Mouse (Mus musculus) lung, embryonic 14.5 days (tissue): Measurements from ENCODE around the gene Itsn1. TPM values are rescaled to one million over a fixed set of nuclear protein-coding genes. Genes with fewer than 3 reads are reported as not detected.

Experiments used
- ATAC-seq: fragments of 200-750 bp; cut with Nextera tagmentation; 2 replicates; pipeline ENCODE4 v1.8.0; 2017; ENCODE audit warnings: mild to moderate bottlenecking, moderate TSS enrichment, moderate library complexity; ENCODE audit not compliant: insufficient read depth
- DNase-seq: peaks from one replicate; pipeline ENCODE4 v3.0.0-alpha.2; 2015
- H3K27ac ChIP-seq: fragments of 300-500 bp; sonication (generic); 2 replicates; pipeline ENCODE4 v1.5.1; 2014; ENCODE audit warnings: low read depth, mild to moderate bottlenecking, moderate library complexity
- H3K27me3 ChIP-seq: fragments of 300-500 bp; sonication (generic); 2 replicates; pipeline ENCODE4 v1.6.1; 2014; ENCODE audit warnings: low read length, control low read depth; ENCODE audit not compliant: insufficient read depth
- H3K36me3 ChIP-seq: fragments of 300-500 bp; sonication (generic); 2 replicates; pipeline ENCODE4 v1.6.1; 2014; ENCODE audit warnings: control low read depth; ENCODE audit not compliant: insufficient read depth
- H3K4me1 ChIP-seq: fragments of 300-500 bp; sonication (generic); 2 replicates; pipeline ENCODE4 v1.6.1; 2014; ENCODE audit warnings: antibody characterized with exemption, control low read depth; ENCODE audit not compliant: insufficient read depth
- H3K4me2 ChIP-seq: fragments of 300-500 bp; sonication (generic); 2 replicates; pipeline ENCODE4 v1.6.1; 2014; ENCODE audit warnings: mild to moderate bottlenecking
- H3K4me3 ChIP-seq: fragments of 300-500 bp; sonication (generic); 2 replicates; pipeline ENCODE4 v1.5.1; 2014; ENCODE audit warnings: low read depth, low read length
- H3K9ac ChIP-seq: fragments of 300-500 bp; sonication (generic); 2 replicates; pipeline ENCODE4 v1.6.1; 2014
- H3K9me3 ChIP-seq: fragments of 300-500 bp; sonication (generic); 2 replicates; pipeline ENCODE4 v1.6.1; 2016; ENCODE audit warnings: low read depth, low read length, control low read depth
- CTCF ChIP-seq: IDR thresholded peaks from 2 replicates; pipeline ENCODE4 v1.5.1; 2016; ENCODE audit warnings: antibody characterized with exemption, low read depth
- WGBS: fragments of 180-500 bp; shearing (Covaris S2); extraction: QIAGEN DNeasy Blood & Tissue Kit; methylation state at CpG from one replicate; pipeline ENCODE4 v1.1.7; 2014; 5-methylcytosine and 5-hydroxymethylcytosine counted together
- polyA plus RNA-seq: library from polyadenylated mRNA; unstranded; fragments of >200 nt; fragmentation: Nextera tagmentation; extraction: Ambion mirVana; gene quantifications from 2 replicates; pipeline ENCODE4 v1.2.1, GENCODE M21; 2014

Itsn1 gene
- polyA plus RNA-seq, 1 experiment from 2014 or later, result 25.4 TPM

- H3K4me2 ChIP-seq, result no peak overlapping the region
- H3K4me1 ChIP-seq, result no peaks in the 10 kb centered on the region
- no peaks in the 10 kb centered on the region for H3K9me3 ChIP-seq
- no peak for TF ChIP-seq CTCF
- peaks cover 73% of the 10 kb centered on the region for H3K36me3 ChIP-seq
- WGBS, result 65% methylated on average over 10 of the region's 10 CpGs
- no peak overlapping the region for H3K9ac ChIP-seq
- no peak overlapping the region for H3K27ac ChIP-seq
- ATAC-seq, result no peak
- H3K4me3 ChIP-seq, result no peak overlapping the region
- H3K27me3 ChIP-seq, result no peaks in the 10 kb centered on the region
- DNase-seq, result no peak
Measured at GRCm38 (mm10) chr16:91852753-91853152, 123.7 kb downstream of the Itsn1 start.

- no peak overlapping the region for H3K4me3 ChIP-seq
- H3K4me2 ChIP-seq, result no peak overlapping the region
- no peaks in the 10 kb centered on the region for H3K4me1 ChIP-seq
- TF ChIP-seq CTCF, result no peak
- 91% methylated on average over 12 of the region's 12 CpGs for WGBS
- no peak overlapping the region for H3K27ac ChIP-seq
- no peak overlapping the region for H3K9ac ChIP-seq
- H3K27me3 ChIP-seq, result no peaks in the 10 kb centered on the region
- ATAC-seq (no peak), DNase-seq (no peak)
- H3K9me3 ChIP-seq, result no peaks in the 10 kb centered on the region
- H3K36me3 ChIP-seq, result peaks cover 77% of the 10 kb centered on the region
Measured at GRCm38 (mm10) chr16:91853223-91853622, 124.1 kb downstream of the Itsn1 start.

GRCm38 (mm10) chr16:91858695-91859094 is 129.6 kb downstream of the Itsn1 start:
- no peak for TF ChIP-seq CTCF
- Histone ChIP-seq H3K9ac (no peak overlapping the region), H3K4me1 (0 out of 2 replicates have a peak, but pooled peaks cover 4% of the 10 kb centered on the region), H3K36me3 (peaks cover 39% of the 10 kb centered on the region), H3K27me3 (no peaks in the 10 kb centered on the region), H3K4me2 (no peak overlapping the region), H3K4me3 (no peak overlapping the region), H3K27ac (no peak overlapping the region), H3K9me3 (no peaks in the 10 kb centered on the region)
- ATAC-seq, result no peak
- 95% methylated on average over 7 of the region's 7 CpGs for WGBS
- DNase-seq, result no peak

- H3K4me3 ChIP-seq, result no peak overlapping the region
- ATAC-seq (no peak), DNase-seq (no peak)
- H3K36me3 ChIP-seq, result peaks cover 40% of the 10 kb centered on the region
- H3K9me3 ChIP-seq, result no peaks in the 10 kb centered on the region
- no peak overlapping the region for H3K4me2 ChIP-seq
- no peak overlapping the region for H3K27ac ChIP-seq
- WGBS, result 73% methylated on average over 3 of the region's 3 CpGs
- H3K4me1 ChIP-seq, result 0 out of 2 replicates have a peak, but pooled peaks cover 4% of the 10 kb centered on the region
- no peak overlapping the region for H3K9ac ChIP-seq
- no peaks in the 10 kb centered on the region for H3K27me3 ChIP-seq
- no peak for TF ChIP-seq CTCF
Measured at GRCm38 (mm10) chr16:91859203-91859602, 130.1 kb downstream of the Itsn1 start.

- no peaks in the 10 kb centered on the region for H3K27me3 ChIP-seq
- DNase-seq (no peak), ATAC-seq (no peak)
- H3K36me3 ChIP-seq, result peaks cover 39% of the 10 kb centered on the region
- TF ChIP-seq CTCF, result no peak
- no peaks in the 10 kb centered on the region for H3K9me3 ChIP-seq
- H3K4me1 ChIP-seq, result 0 out of 2 replicates have a peak, but pooled peaks cover 4% of the 10 kb centered on the region
- no peak overlapping the region for H3K4me3 ChIP-seq
- H3K27ac ChIP-seq, result no peak overlapping the region
- 85% methylated on average over 8 of the region's 8 CpGs for WGBS
- no peak overlapping the region for H3K4me2 ChIP-seq
- H3K9ac ChIP-seq, result no peak overlapping the region
Measured at GRCm38 (mm10) chr16:91859958-91860357, 130.9 kb downstream of the Itsn1 start.

- H3K36me3 ChIP-seq, result peaks cover 40% of the 10 kb centered on the region
- TF ChIP-seq CTCF, result no peak
- 33% methylated on average over 14 of the region's 14 CpGs for WGBS
- H3K27ac ChIP-seq, result peak overlapping the region; percentile 50; the same call in 1 of the 2 replicates
- H3K9ac ChIP-seq, result no peak overlapping the region
- H3K9me3 ChIP-seq, result no peaks in the 10 kb centered on the region
- no peaks in the 10 kb centered on the region for H3K27me3 ChIP-seq
- 0 out of 2 replicates have a peak, but pooled peaks cover 4% of the 10 kb centered on the region for H3K4me1 ChIP-seq
- ATAC-seq (no peak), DNase-seq (peak; percentile 40)
- H3K4me2 ChIP-seq, result no peak overlapping the region
- no peak overlapping the region for H3K4me3 ChIP-seq
Measured at GRCm38 (mm10) chr16:91860471-91861125, 131.5 kb downstream of the Itsn1 start.

- DNase-seq (peak; percentile 45), ATAC-seq (no peak)
- Histone ChIP-seq H3K36me3 (peaks cover 39% of the 10 kb centered on the region), H3K9me3 (no peaks in the 10 kb centered on the region), H3K4me1 (0 out of 2 replicates have a peak, but pooled peaks cover 4% of the 10 kb centered on the region), H3K27me3 (no peaks in the 10 kb centered on the region), H3K4me2 (no peak overlapping the region), H3K9ac (no peak overlapping the region), H3K27ac (peak overlapping the region; percentile 60), H3K4me3 (no peak overlapping the region)
- no peak for TF ChIP-seq CTCF
- 51% methylated on average over 6 of the region's 6 CpGs for WGBS
Measured at GRCm38 (mm10) chr16:91861784-91862371, 132.8 kb downstream of the Itsn1 start.
